8 mouse cellular contexts compared by ENCODE assay signal in the genomic region with DNA sequence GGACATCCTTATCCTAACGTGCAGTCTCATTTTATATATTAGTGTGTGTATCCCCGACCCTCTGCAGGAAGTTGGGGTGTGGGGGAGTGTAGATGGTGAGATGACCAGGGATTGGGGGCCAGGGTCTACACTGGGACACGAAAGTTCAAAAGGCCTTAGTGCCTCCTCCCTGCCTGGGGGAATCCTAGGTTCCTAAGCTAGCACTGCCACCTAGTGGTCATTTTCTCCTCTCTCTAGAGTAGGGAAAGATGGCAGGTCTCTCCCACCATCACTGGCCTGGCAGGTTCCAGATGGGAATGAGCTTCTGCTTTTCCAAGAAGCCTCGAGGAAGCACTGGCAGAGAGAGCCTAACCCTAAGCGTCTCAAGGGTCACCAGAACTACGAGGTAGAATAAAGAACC. TPM values are rescaled to one million over a fixed set of nuclear protein-coding genes. Genes with fewer than 3 reads are reported as not detected.
A peak's percentile ranks its signal among the peaks of the same experiment; 100 is the strongest.
DNase-seq lines count a peak whose midpoint lies in the region; ATAC-seq and TF ChIP-seq lines count a peak whose summit lies in the region.

No protein-coding gene starts in this region.

- 12% methylated on average over 6 of the region's 6 CpGs for WGBS in cerebellum, adult 2 months
- 31% methylated on average over 6 of the region's 6 CpGs for WGBS in intestine, postnatal 0 days
- WGBS in limb, embryonic 12.5 days = 19% methylated on average over 6 of the region's 6 CpGs

- no peak overlapping the region for H3K4me3 ChIP-seq in cerebellum, adult 2 months (replicated peaks; ENCODE audit: insufficient read depth, low read depth, low read length)
- no peak overlapping the region for H3K4me3 ChIP-seq in intestine, postnatal 0 days (ENCODE audit: low read depth, low read length)
- H3K4me3 ChIP-seq in limb, embryonic 12.5 days (replicated peaks) = no peak overlapping the region

- DNase-seq in urinary bladder, postnatal 25 days (ENCODE audit: low spot score) = peak; percentile 34
- no peak for DNase-seq in urinary bladder, postnatal 4 days (ENCODE audit: low spot score in 2 of 2)
- DNase-seq in cerebellum, adult 2 months = peak; percentile 35 to 38
- DNase-seq in frontal cortex, adult 2 months (ENCODE audit: extremely low spot score in 1 of 2, low spot score in 1 of 2) = peak; percentile 22 to 89
- peak; percentile 16 for DNase-seq in naive thymus-derived CD4-positive, alpha-beta T cell, adult 2 months (ENCODE audit: low read depth)
- peak; percentile 13 for DNase-seq in thymus, postnatal 25 days

- H3K9me3 ChIP-seq in intestine, postnatal 0 days (ENCODE audit: control insufficient read depth) = no peaks in the 10 kb centered on the region
- H3K9me3 ChIP-seq in limb, embryonic 12.5 days = no peaks in the 10 kb centered on the region

- no peak for TF ChIP-seq POLR2A in cerebellum, adult 2 months (IDR thresholded peaks at IDR 0.05; ENCODE audit: borderline replicate concordance, insufficient read depth, low read length)

- no peaks in the 10 kb centered on the region for H3K36me3 ChIP-seq in intestine, postnatal 0 days (ENCODE audit: control insufficient read depth, insufficient read depth)
- H3K36me3 ChIP-seq in limb, embryonic 12.5 days = no peaks in the 10 kb centered on the region

- no peaks in the 10 kb centered on the region for H3K27me3 ChIP-seq in cerebellum, adult 2 months (ENCODE audit: control insufficient read depth, insufficient read depth, low read length)
- no peaks in the 10 kb centered on the region for H3K27me3 ChIP-seq in intestine, postnatal 0 days (replicated peaks; ENCODE audit: control insufficient read depth, insufficient read depth, low read length)
- H3K27me3 ChIP-seq in limb, embryonic 12.5 days = no peaks in the 10 kb centered on the region

- ATAC-seq in intestine, postnatal 0 days = no peak
- ATAC-seq in limb, embryonic 12.5 days (ENCODE audit: insufficient number of reproducible peaks, insufficient read depth, low FRiP score, low TSS enrichment, low read depth) = peak; percentile 65; the same call in 1 of the 2 replicates

- no peak overlapping the region for H3K9ac ChIP-seq in intestine, postnatal 0 days (ENCODE audit: low read depth, low read length)
- H3K9ac ChIP-seq in limb, embryonic 12.5 days (replicated peaks) = no peak overlapping the region

- H3K27ac ChIP-seq in cerebellum, adult 2 months (ENCODE audit: insufficient read depth, low read length) = no peak overlapping the region
- no peak overlapping the region for H3K27ac ChIP-seq in intestine, postnatal 0 days (ENCODE audit: low read depth, low read length)
- H3K27ac ChIP-seq in limb, embryonic 12.5 days = no peak overlapping the region

- H3K4me2 ChIP-seq in intestine, postnatal 0 days (replicated peaks; ENCODE audit: low read depth) = no peak overlapping the region
- no peak overlapping the region for H3K4me2 ChIP-seq in limb, embryonic 12.5 days

- H3K4me1 ChIP-seq in cerebellum, adult 2 months (ENCODE audit: control insufficient read depth, insufficient read depth, low read length) = no peaks in the 10 kb centered on the region
- H3K4me1 ChIP-seq in intestine, postnatal 0 days (replicated peaks; ENCODE audit: control insufficient read depth, insufficient read depth, low read length) = no peaks in the 10 kb centered on the region
- no peaks in the 10 kb centered on the region for H3K4me1 ChIP-seq in limb, embryonic 12.5 days (replicated peaks)

- TF ChIP-seq CTCF in cerebellum, adult 2 months (IDR thresholded peaks at IDR 0.05; ENCODE audit: borderline replicate concordance, insufficient read depth, low read depth, low read length) = peak; percentile 77
- peak; percentile 89 for TF ChIP-seq CTCF in intestine, postnatal 0 days (IDR thresholded peaks at IDR 0.05; ENCODE audit: low read depth)

RNA-seq across cellular contexts. Expression of gene Hmgxb4, which starts 57.8 kb away (rescaled TPM):
- 35.5 and 42.8 TPM in 2 replicates for polyA plus RNA-seq in cerebellum, adult 2 months (2012; rRNA removed)
- 33.6 and 37.0 TPM in 2 replicates for polyA plus RNA-seq in frontal cortex, adult 2 months (2012; rRNA removed)
- 10.7 and 11.6 TPM in 2 replicates for polyA plus RNA-seq in intestine, postnatal 0 days (2015; fragmentation: Nextera tagmentation; extraction: Ambion mirVana)
- 42.9 and 49.3 TPM in 2 replicates for polyA plus RNA-seq in limb, embryonic 12.5 days (2016; fragmentation: Nextera tagmentation; extraction: Ambion mirVana)

Comparison
In these comparisons a context has a peak if more than half of its experiments do, and no peak if none do; other contexts are left out.
1. DNase-seq: peak in urinary bladder, postnatal 25 days (single experiment), cerebellum, adult 2 months (2 of 2), frontal cortex, adult 2 months (2 of 2), naive thymus-derived CD4-positive, alpha-beta T cell, adult 2 months (single experiment) and thymus, postnatal 25 days (single experiment); none in urinary bladder, postnatal 4 days (0 of 2).